Mouse (Mus musculus) liver, embryonic 16.5 days (tissue): ENCODE results near the gene Usp3. TPM values are rescaled to one million over a fixed set of nuclear protein-coding genes. Genes with fewer than 3 reads are reported as not detected.

Experiments
- ATAC-seq: fragments of 200-750 bp; cut with Nextera tagmentation; 2 replicates; pipeline ENCODE4 v1.8.0; 2017; ENCODE audit warnings: low read depth, mild to moderate bottlenecking, moderate number of reproducible peaks, moderate library complexity
- H3K27ac ChIP-seq: fragments of 300-500 bp; sonication (generic); 2 replicates; pipeline ENCODE4 v1.5.1; 2014; ENCODE audit warnings: mild to moderate bottlenecking, low read length
- H3K27me3 ChIP-seq: fragments of 300-500 bp; sonication (generic); 2 replicates; pipeline ENCODE4 v1.6.1; 2014; ENCODE audit warnings: low read depth, low read length, mixed read lengths; ENCODE audit not compliant: control insufficient read depth, insufficient read depth
- H3K36me3 ChIP-seq: fragments of 300-500 bp; sonication (generic); 2 replicates; pipeline ENCODE4 v1.6.1; 2014; ENCODE audit warnings: mild to moderate bottlenecking; ENCODE audit not compliant: control insufficient read depth, insufficient read depth
- H3K4me1 ChIP-seq: fragments of 300-500 bp; sonication (generic); 2 replicates; pipeline ENCODE4 v1.6.1; 2014; ENCODE audit warnings: low read depth, low read length, mixed read lengths; ENCODE audit not compliant: control insufficient read depth
- H3K4me2 ChIP-seq: fragments of 300-500 bp; sonication (generic); 2 replicates; pipeline ENCODE4 v1.6.1; 2014; ENCODE audit warnings: low read depth, low read length, mixed read lengths
- H3K4me3 ChIP-seq: fragments of 300-500 bp; sonication (generic); 2 replicates; pipeline ENCODE4 v1.5.1; 2014; ENCODE audit warnings: low read depth, mild to moderate bottlenecking, low read length
- H3K9ac ChIP-seq: fragments of 300-500 bp; sonication (generic); 2 replicates; pipeline ENCODE4 v1.6.1; 2014; ENCODE audit warnings: low read depth, low read length
- H3K9me3 ChIP-seq: fragments of 300-500 bp; sonication (generic); replicated peaks from 2 replicates; pipeline ENCODE4 v1.6.1; 2016; ENCODE audit warnings: low read length; ENCODE audit not compliant: control insufficient read depth
- WGBS: fragments of 180-500 bp; shearing (Covaris S2); extraction: QIAGEN DNeasy Blood & Tissue Kit; methylation state at CpG from one replicate; pipeline ENCODE4 v1.1.7; 2014; ENCODE audit not compliant: insufficient replicate concordance; 5-methylcytosine and 5-hydroxymethylcytosine counted together
- polyA plus RNA-seq: library from polyadenylated mRNA; unstranded; fragments of >200 nt; fragmentation: Nextera tagmentation; extraction: Ambion mirVana; gene quantifications from 2 replicates; pipeline ENCODE4 v1.2.1, GENCODE M21; 2015

The Usp3 gene
- polyA plus RNA-seq, 1 experiment from 2014 or later, result 11.9 TPM

- Histone ChIP-seq H3K4me2 (0 out of 2 replicates have a peak overlapping the region, but pooled peaks have one; percentile 26), H3K36me3 (no peaks in the 10 kb centered on the region), H3K4me1 (peaks cover 16% of the 10 kb centered on the region), H3K4me3 (no peak overlapping the region), H3K27ac (no peak overlapping the region), H3K9me3 (no peaks in the 10 kb centered on the region), H3K9ac (no peak overlapping the region), H3K27me3 (no peaks in the 10 kb centered on the region)
- WGBS, result 61% methylated on average over 12 of the region's 12 CpGs
- ATAC-seq, result no peak
Measured at GRCm38 (mm10) chr9:66606851-66607250, 13.9 kb upstream of the Usp3 start.

DNA sequence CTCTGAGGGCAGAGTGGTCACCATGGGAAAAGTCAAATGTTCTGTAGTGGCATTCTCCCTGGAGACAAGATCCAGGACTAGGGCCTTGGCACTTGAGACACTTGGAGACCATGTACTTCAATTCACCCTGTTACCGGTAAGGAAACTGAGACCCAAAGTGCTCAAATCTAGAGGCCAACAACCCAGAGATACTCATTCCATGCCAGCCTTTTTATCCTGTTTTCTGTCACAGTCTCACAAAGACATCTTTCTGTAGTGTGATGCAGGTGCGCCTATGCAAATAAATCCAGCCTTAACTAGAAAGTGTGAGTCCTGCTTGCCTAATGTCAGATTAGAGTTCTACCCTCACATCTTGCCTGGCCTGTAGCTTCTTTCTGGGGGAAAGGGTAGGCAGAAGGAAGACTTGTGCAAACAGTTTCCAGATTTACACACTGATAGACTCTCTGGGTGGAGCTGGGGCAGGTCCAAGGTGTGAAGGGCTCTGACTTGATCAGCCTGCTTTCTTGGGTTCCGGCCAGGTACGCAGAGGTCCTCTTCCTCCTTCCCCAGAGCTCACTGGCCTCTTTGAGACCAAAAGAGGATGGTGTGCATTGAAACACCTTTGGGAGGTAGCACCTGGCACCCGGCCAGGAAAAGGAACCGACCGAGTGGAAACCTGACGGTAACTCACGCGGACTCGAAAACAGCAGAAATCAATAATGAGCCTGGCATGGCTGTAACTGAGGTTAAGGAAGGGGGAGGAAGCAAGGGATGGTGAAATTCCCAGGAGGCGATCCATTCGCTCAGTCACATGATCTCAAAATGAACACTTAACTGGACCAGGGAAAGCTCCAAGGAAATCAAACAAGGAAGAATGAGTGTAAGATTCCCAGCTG, 13.2 kb upstream of the Usp3 start:
- H3K36me3 ChIP-seq, result no peaks in the 10 kb centered on the region
- peaks cover 12% of the 10 kb centered on the region for H3K4me1 ChIP-seq
- H3K9me3 ChIP-seq, result no peaks in the 10 kb centered on the region
- H3K4me3 ChIP-seq, result no peak overlapping the region
- 71% methylated on average over 13 of the region's 13 CpGs for WGBS
- no peak overlapping the region for H3K27ac ChIP-seq
- H3K27me3 ChIP-seq, result no peaks in the 10 kb centered on the region
- H3K9ac ChIP-seq, result no peak overlapping the region
- H3K4me2 ChIP-seq, result peak overlapping the region; percentile 26; the same call in 1 of the 2 replicates
- peak; percentile 21; the same call in 1 of the 2 replicates for ATAC-seq

GRCm38 (mm10) chr9:66604349-66605206, 11.6 kb upstream of the Usp3 start:
- Histone ChIP-seq H3K4me1 (peaks cover 15% of the 10 kb centered on the region), H3K9ac (no peak overlapping the region), H3K27me3 (no peaks in the 10 kb centered on the region), H3K4me2 (no peak overlapping the region), H3K27ac (peak overlapping the region; percentile 61), H3K4me3 (no peak overlapping the region), H3K36me3 (no peaks in the 10 kb centered on the region), H3K9me3 (no peaks in the 10 kb centered on the region)
- peak; percentile 31; the same call in 1 of the 2 replicates for ATAC-seq
- 48% methylated on average over 8 of the region's 8 CpGs for WGBS

GRCm38 (mm10) chr9:66603907-66604306, 11.0 kb upstream of the Usp3 start:
- ATAC-seq, result 0 out of 2 replicates have a peak, but pooled peaks have one; percentile 56
- Histone ChIP-seq H3K36me3 (no peaks in the 10 kb centered on the region), H3K4me1 (peaks cover 18% of the 10 kb centered on the region), H3K27ac (peak overlapping the region; percentile 56), H3K4me3 (no peak overlapping the region), H3K9ac (no peak overlapping the region), H3K4me2 (no peak overlapping the region), H3K27me3 (no peaks in the 10 kb centered on the region), H3K9me3 (no peaks in the 10 kb centered on the region)
- 67% methylated on average over 1 of the region's 1 CpGs for WGBS

- H3K27ac ChIP-seq, result no peak overlapping the region
- H3K9ac ChIP-seq, result no peak overlapping the region
- H3K4me1 ChIP-seq, result peaks cover 25% of the 10 kb centered on the region
- H3K36me3 ChIP-seq, result no peaks in the 10 kb centered on the region
- no peaks in the 10 kb centered on the region for H3K27me3 ChIP-seq
- no peak overlapping the region for H3K4me2 ChIP-seq
- no peaks in the 10 kb centered on the region for H3K9me3 ChIP-seq
- ATAC-seq, result no peak
- no peak overlapping the region for H3K4me3 ChIP-seq
- 60% methylated on average over 2 of the region's 2 CpGs for WGBS
Measured at GRCm38 (mm10) chr9:66601006-66601405, 8.1 kb upstream of the Usp3 start.

DNA sequence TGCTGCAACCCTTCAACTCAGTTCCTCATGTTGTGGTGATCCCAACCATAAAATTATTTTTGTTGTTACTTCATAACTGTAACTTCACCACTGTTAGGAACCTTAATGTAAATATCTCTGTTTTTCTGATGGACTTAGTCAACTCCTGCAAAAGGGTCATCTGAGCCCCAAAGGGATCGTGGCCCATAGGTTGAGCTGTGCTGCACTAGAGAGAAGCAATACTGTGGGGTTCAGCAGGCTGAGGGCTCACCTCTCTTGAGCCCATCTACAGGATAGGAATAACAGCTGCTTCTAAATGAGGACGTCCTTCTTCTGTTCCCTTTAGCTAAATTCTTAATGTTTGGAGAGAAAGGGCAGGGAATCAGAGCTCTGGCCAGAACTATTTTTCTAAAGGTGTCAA, 7.6 kb upstream of the Usp3 start:
- WGBS, result 42% methylated on average over 2 of the region's 2 CpGs
- H3K4me2 ChIP-seq, result no peak overlapping the region
- no peaks in the 10 kb centered on the region for H3K9me3 ChIP-seq
- H3K27me3 ChIP-seq, result no peaks in the 10 kb centered on the region
- H3K4me1 ChIP-seq, result peaks cover 25% of the 10 kb centered on the region
- no peak overlapping the region for H3K9ac ChIP-seq
- H3K4me3 ChIP-seq, result no peak overlapping the region
- H3K36me3 ChIP-seq, result no peaks in the 10 kb centered on the region
- no peak for ATAC-seq
- 0 out of 2 replicates have a peak overlapping the region, but pooled peaks have one; percentile 16 for H3K27ac ChIP-seq

DNA sequence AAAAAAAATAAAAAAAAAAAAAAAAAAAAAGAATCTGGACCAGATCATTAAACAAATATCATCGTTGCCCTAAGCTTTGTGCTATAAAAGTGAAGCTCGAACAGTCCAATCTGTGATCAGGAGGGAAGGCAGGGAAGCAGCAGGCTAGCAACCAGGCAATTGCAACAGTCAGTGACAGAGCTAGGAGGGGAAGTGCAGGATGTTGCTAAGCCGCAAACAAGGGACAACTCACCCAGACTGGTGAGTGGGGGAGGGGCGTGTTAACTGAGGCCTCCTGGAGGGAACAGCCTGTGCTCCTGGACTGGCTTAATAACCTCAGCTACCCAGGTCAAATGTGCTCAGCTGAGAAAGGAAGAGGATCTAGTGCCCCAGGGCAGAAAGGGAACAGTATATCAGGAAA, 6.6 kb upstream of the Usp3 start:
- no peak overlapping the region for H3K9ac ChIP-seq
- H3K4me2 ChIP-seq, result no peak overlapping the region
- whole genome bisulfite sequencing, result 0% methylated on average over 4 of the region's 4 CpGs
- no peaks in the 10 kb centered on the region for H3K9me3 ChIP-seq
- peak overlapping the region; percentile 43; the same call in 1 of the 2 replicates for H3K27ac ChIP-seq
- ATAC-seq, result peak; percentile 78
- no peaks in the 10 kb centered on the region for H3K27me3 ChIP-seq
- no peaks in the 10 kb centered on the region for H3K36me3 ChIP-seq
- no peak overlapping the region for H3K4me3 ChIP-seq
- H3K4me1 ChIP-seq, result peaks cover 18% of the 10 kb centered on the region

DNA sequence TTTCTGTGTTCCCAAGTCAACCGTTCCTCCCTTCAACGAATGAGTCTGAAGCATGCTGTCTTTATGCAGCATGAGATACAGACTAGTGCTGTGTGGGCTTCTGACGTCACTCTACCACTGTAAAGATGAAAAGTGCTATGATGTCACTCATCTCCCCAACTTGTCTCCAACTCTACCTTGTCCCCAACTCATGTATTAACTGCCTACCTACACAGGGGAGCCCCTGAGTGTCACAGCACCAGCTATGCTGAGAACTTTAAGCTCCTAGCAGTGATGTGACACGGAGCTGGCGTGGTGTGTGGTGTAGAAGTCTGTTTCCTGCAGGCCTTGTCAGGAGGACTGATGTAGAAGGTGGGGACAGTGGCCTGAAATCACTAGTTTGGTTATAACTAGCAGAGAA, 5.7 kb upstream of the Usp3 start:
- no peak for ATAC-seq
- H3K27ac ChIP-seq, result no peak overlapping the region
- no peak overlapping the region for H3K4me3 ChIP-seq

More for the DNA sequence above, 5.7 kb upstream of the Usp3 start:
- H3K4me1 ChIP-seq, result peaks cover 21% of the 10 kb centered on the region
- H3K9me3 ChIP-seq, result no peaks in the 10 kb centered on the region
- H3K27me3 ChIP-seq, result no peaks in the 10 kb centered on the region
- H3K9ac ChIP-seq, result no peak overlapping the region
- H3K36me3 ChIP-seq, result no peaks in the 10 kb centered on the region
- WGBS, result 37% methylated on average over 5 of the region's 5 CpGs
- H3K4me2 ChIP-seq, result no peak overlapping the region
